Mouse (Mus musculus): ENCODE results near the gene Wfdc21. TPM values are rescaled to one million over a fixed set of nuclear protein-coding genes. Genes with fewer than 3 reads are reported as not detected.

Wfdc21 gene
- polyA plus RNA-seq, 1 experiment from 2014 or later, result not detected

DNA sequence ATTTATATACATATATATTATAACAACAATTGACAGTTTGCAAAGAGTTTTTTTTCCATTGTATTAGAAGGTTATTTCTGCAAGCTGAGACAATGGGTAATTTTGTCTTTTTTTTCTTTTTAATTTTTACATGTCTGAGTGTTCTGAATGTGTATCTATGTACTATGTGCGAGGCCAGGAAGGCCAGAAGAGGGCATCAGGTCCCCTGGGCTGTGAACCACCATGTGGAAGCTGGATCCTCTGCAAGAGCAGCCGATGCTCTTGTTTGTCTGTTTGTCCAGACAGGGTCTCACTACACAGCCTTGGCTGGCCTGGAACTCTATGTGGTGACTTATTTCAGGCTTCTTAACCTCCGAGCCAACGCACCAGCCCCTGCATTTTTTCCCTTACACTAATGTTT is 44.4 kb downstream of the Wfdc21 start:
- Histone ChIP-seq H3K4me3 (no peak overlapping the region), H3K4me2 (replicated peaks) (no peak overlapping the region), H3K36me3 (peaks cover 3% of the 10 kb centered on the region; the same call in 1 of the 2 replicates), H3K9me3 (no peaks in the 10 kb centered on the region), H3K9ac (no peak overlapping the region), H3K27me3 (no peaks in the 10 kb centered on the region), H3K27ac (no peak overlapping the region), H3K4me1 (no peaks in the 10 kb centered on the region)
- WGBS, result 73% methylated on average over 4 of the region's 4 CpGs
- ATAC-seq (ENCODE audit: low FRiP score, low read depth), result no peak

GRCm38 (mm10) chr11:83792316-83792914 is 45.7 kb downstream of the Wfdc21 start:
- no peaks in the 10 kb centered on the region for H3K36me3 ChIP-seq
- no peaks in the 10 kb centered on the region for H3K27me3 ChIP-seq
- ATAC-seq (ENCODE audit: low FRiP score, low read depth), result no peak
- WGBS, result 82% methylated on average over 12 of the region's 12 CpGs
- no peaks in the 10 kb centered on the region for H3K9me3 ChIP-seq
- H3K4me1 ChIP-seq, result no peaks in the 10 kb centered on the region
- H3K27ac ChIP-seq, result no peak overlapping the region
- no peak overlapping the region for H3K4me2 ChIP-seq (replicated peaks)
- no peak overlapping the region for H3K9ac ChIP-seq
- H3K4me3 ChIP-seq, result no peak overlapping the region

GRCm38 (mm10) chr11:83793264-83793663 is 46.5 kb downstream of the Wfdc21 start:
- no peak overlapping the region for H3K4me3 ChIP-seq
- no peak overlapping the region for H3K27ac ChIP-seq
- H3K27me3 ChIP-seq, result no peaks in the 10 kb centered on the region
- H3K9me3 ChIP-seq, result no peaks in the 10 kb centered on the region
- no peak overlapping the region for H3K4me2 ChIP-seq (replicated peaks)
- WGBS, result 86% methylated on average over 14 of the region's 14 CpGs
- no peaks in the 10 kb centered on the region for H3K4me1 ChIP-seq
- H3K9ac ChIP-seq, result no peak overlapping the region
- no peaks in the 10 kb centered on the region for H3K36me3 ChIP-seq
- ATAC-seq (ENCODE audit: low FRiP score, low read depth), result no peak

- Histone ChIP-seq H3K27me3 (no peaks in the 10 kb centered on the region), H3K36me3 (no peaks in the 10 kb centered on the region), H3K4me3 (no peak overlapping the region), H3K27ac (no peak overlapping the region), H3K9ac (no peak overlapping the region), H3K4me2 (replicated peaks) (no peak overlapping the region), H3K9me3 (no peaks in the 10 kb centered on the region), H3K4me1 (no peaks in the 10 kb centered on the region)
- WGBS, result 77% methylated on average over 6 of the region's 6 CpGs
- no peak for ATAC-seq (ENCODE audit: low FRiP score, low read depth)
These were observed 49.4 kb downstream of the Wfdc21 start for GRCm38 (mm10) chr11:83796112-83796511.

- no peak for ATAC-seq (ENCODE audit: low FRiP score, low read depth)
These were observed 50.4 kb downstream of the Wfdc21 start for GRCm38 (mm10) chr11:83796980-83797608.

DNA sequence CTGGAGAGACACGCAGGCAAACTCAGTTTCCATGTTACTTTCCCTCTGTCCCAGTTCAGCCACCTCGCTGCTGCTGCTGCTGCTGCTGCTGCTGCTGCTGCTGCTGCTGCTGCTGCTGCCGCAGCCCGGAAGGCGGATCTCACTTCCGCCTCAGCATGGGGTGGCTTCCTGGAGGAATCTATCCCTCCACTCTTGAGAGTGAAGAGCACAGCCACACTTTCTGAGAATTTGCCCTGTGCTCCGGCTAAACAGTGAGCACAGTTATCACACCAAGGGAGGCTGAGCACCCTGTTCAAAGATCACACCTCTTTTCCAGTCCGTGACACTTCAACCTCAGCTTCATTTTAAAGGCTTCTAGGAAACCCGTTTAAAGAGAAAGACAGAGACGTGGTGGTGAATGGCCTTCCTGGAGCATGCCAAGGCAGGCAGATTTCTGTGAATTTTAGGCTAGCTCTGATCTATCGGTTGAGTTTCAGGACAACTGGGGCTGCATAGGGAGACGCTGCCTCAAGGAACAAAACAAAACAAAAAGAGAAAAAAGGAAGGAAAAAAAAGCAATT is 53.2 kb downstream of the Wfdc21 start:
- 73% methylated on average over 12 of the region's 12 CpGs for WGBS
- Histone ChIP-seq H3K4me2 (replicated peaks) (no peak overlapping the region), H3K9ac (no peak overlapping the region), H3K4me3 (no peak overlapping the region), H3K27ac (no peak overlapping the region), H3K27me3 (no peaks in the 10 kb centered on the region), H3K4me1 (no peaks in the 10 kb centered on the region), H3K36me3 (no peaks in the 10 kb centered on the region), H3K9me3 (no peaks in the 10 kb centered on the region)
- no peak for ATAC-seq (ENCODE audit: low FRiP score, low read depth)

More at GRCm38 (mm10) chr11:83796980-83797608, 50.4 kb downstream of the Wfdc21 start:
- Histone ChIP-seq H3K27ac (no peak overlapping the region), H3K4me3 (no peak overlapping the region), H3K9me3 (no peaks in the 10 kb centered on the region), H3K27me3 (no peaks in the 10 kb centered on the region), H3K4me1 (no peaks in the 10 kb centered on the region), H3K4me2 (replicated peaks) (no peak overlapping the region), H3K36me3 (no peaks in the 10 kb centered on the region), H3K9ac (no peak overlapping the region)
- WGBS, result 71% methylated on average over 10 of the region's 10 CpGs

DNA sequence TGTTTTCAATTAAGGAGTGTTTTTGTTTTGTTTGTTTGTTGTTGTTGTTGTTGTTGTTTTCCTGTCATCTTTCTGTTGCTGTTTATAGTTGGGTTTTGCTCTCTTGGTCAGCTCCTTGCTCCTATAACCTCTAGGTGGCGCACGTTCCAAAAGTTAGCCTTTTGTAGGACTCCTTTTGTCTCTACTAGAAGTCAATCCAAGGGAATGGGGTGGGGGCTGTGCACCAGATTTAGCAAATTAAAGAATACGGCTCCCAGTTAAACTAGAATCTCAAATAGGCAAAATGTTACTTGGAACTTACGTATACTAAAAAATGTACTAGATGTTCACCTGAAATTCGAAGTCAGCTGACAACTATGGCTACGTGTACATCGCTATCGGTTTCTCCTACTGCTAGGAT is 55.4 kb downstream of the Wfdc21 start:
- H3K4me1 ChIP-seq, result no peaks in the 10 kb centered on the region
- WGBS, result 66% methylated on average over 8 of the region's 8 CpGs
- no peak for ATAC-seq (ENCODE audit: low FRiP score, low read depth)

More for the DNA sequence above, 55.4 kb downstream of the Wfdc21 start:
- Histone ChIP-seq H3K9me3 (no peaks in the 10 kb centered on the region; the same call in 1 of the 2 replicates), H3K27ac (no peak overlapping the region), H3K4me3 (no peak overlapping the region), H3K36me3 (no peaks in the 10 kb centered on the region), H3K4me2 (replicated peaks) (no peak overlapping the region), H3K9ac (no peak overlapping the region), H3K27me3 (no peaks in the 10 kb centered on the region)

Other genes starting within 250 kb of the Wfdc21 start
- not detected in 2 replicates for gene Heatr9, start 224.8 kb upstream of the Wfdc21 start, polyA plus RNA-seq (2015; fragmentation: Nextera tagmentation; extraction: Ambion mirVana)
- 0.66 and 1.2 TPM in 2 replicates for gene Ccl5, start 216.4 kb upstream of the Wfdc21 start, polyA plus RNA-seq (2015; fragmentation: Nextera tagmentation; extraction: Ambion mirVana)
- 2.3 and 2.9 TPM in 2 replicates for gene Ccl9, start 168.3 kb upstream of the Wfdc21 start, polyA plus RNA-seq (2015; fragmentation: Nextera tagmentation; extraction: Ambion mirVana)
- gene Ccl6, start 153.9 kb upstream of the Wfdc21 start, polyA plus RNA-seq (2015; fragmentation: Nextera tagmentation; extraction: Ambion mirVana), result 1.3 and 2.0 TPM in 2 replicates
- gene Rpl9-ps1, start 101.3 kb upstream of the Wfdc21 start, polyA plus RNA-seq (2015; fragmentation: Nextera tagmentation; extraction: Ambion mirVana), result not detected in 2 replicates
- gene Ccl3, start 97.6 kb upstream of the Wfdc21 start, polyA plus RNA-seq (2015; fragmentation: Nextera tagmentation; extraction: Ambion mirVana), result 1.6 TPM in 2 replicates
- gene Ccl4, start 84.4 kb upstream of the Wfdc21 start, polyA plus RNA-seq (2015; fragmentation: Nextera tagmentation; extraction: Ambion mirVana), result 0.41 and 1.0 TPM in 2 replicates
- 0.39 and 0.66 TPM in 2 replicates for gene Wfdc17, start 42.9 kb upstream of the Wfdc21 start, polyA plus RNA-seq (2015; fragmentation: Nextera tagmentation; extraction: Ambion mirVana)
- 0.55 TPM in 1 of 2 replicates, not detected in the other for gene Wfdc18, start 37.9 kb upstream of the Wfdc21 start, polyA plus RNA-seq (2015; fragmentation: Nextera tagmentation; extraction: Ambion mirVana)
- gene Heatr6, start 6.8 kb downstream of the Wfdc21 start, polyA plus RNA-seq (2015; fragmentation: Nextera tagmentation; extraction: Ambion mirVana), result 34.4 and 35.5 TPM in 2 replicates
- gene Hnf1b, start 103.1 kb downstream of the Wfdc21 start, polyA plus RNA-seq (2015; fragmentation: Nextera tagmentation; extraction: Ambion mirVana), result not detected in 2 replicates
- 40.9 and 41.1 TPM in 2 replicates for gene Ddx52, start 195.1 kb downstream of the Wfdc21 start, polyA plus RNA-seq (2015; fragmentation: Nextera tagmentation; extraction: Ambion mirVana)
- gene Synrg, start 217.5 kb downstream of the Wfdc21 start, polyA plus RNA-seq (2015; fragmentation: Nextera tagmentation; extraction: Ambion mirVana), result 7.9 and 8.8 TPM in 2 replicates